Mouse (Mus musculus) frontal cortex, postnatal 14 days (tissue): ENCODE measurements at regions not wholly inside any gene's neighbourhood (a gene's known extent, or its start where the extent isn't known, plus 50 kb on each side); places are given as distances from the start of the nearest gene placed in this dataset.
"Not testable (repeated sequence)": the region's sequence is repeated elsewhere in the genome, so short reads cannot be mapped to it uniquely, and the experiment has no call there.

Experiments
- DNase-seq, 2 experiments: peaks; one replicate each; pipeline ENCODE4 v3.0.0; 2022; ENCODE audit warnings: low spot score in 2 of 2

- no peak for DNase-seq
Observed at GRCm38 (mm10) chr7:113694466-113694865, 71.3 kb upstream of the Spon1 start.

- no peak for DNase-seq
Observed at GRCm38 (mm10) chr7:113705929-113706328, 59.9 kb upstream of the Spon1 start.

GRCm38 (mm10) chr7:113707596-113707995 is 58.2 kb upstream of the Spon1 start:
- no peak for DNase-seq

GRCm38 (mm10) chr7:113710541-113711270 is 55.1 kb upstream of the Spon1 start:
- no peak for DNase-seq

GRCm38 (mm10) chr7:113711356-113711755 is 54.4 kb upstream of the Spon1 start:
- DNase-seq: not testable (repeated sequence)
